Mouse (Mus musculus) monocyte, adult 2 months (primary cell): Measurements from ENCODE around the gene Usp29.

Experiments used
- DNase-seq, 2 experiments: peaks; one replicate each; pipeline ENCODE4 v3.0.0; 2022; ENCODE audit warnings: low spot score in 2 of 2, low read depth in 1 of 2

The Usp29 gene

GRCm38 (mm10) chr7:6730241-6730640 is at the start of gene Usp29, which contains the start of gene Peg3:
Gene Usp29 (plus strand): TSS chr7:6730578.
Gene Peg3 (minus strand): TSS chr7:6730431.
- DNase-seq = no peak

- DNase-seq = no peak
Observed at GRCm38 (mm10) chr7:6685511-6685910, 44.9 kb upstream of the Usp29 start.

GRCm38 (mm10) chr7:6696241-6697045 is 33.9 kb upstream of the Usp29 start, which contains the start of gene Zim1:
Gene Zim1 (minus strand): TSS chr7:6696450.
- no peak for DNase-seq

GRCm38 (mm10) chr7:6699230-6699629 is 31.1 kb upstream of the Usp29 start:
- no peak for DNase-seq

GRCm38 (mm10) chr7:6707416-6708015 is 22.9 kb upstream of the Usp29 start:
- DNase-seq = no peak

- DNase-seq = no peak
Observed at GRCm38 (mm10) chr7:6708451-6709180, 21.8 kb upstream of the Usp29 start.

- DNase-seq = no peak
Observed at GRCm38 (mm10) chr7:6709396-6709795, 21.0 kb upstream of the Usp29 start.

- no peak for DNase-seq
Observed at GRCm38 (mm10) chr7:6727351-6728121, 2.8 kb upstream of the Usp29 start.

- DNase-seq = no peak
Observed at GRCm38 (mm10) chr7:6728263-6728931, 2.0 kb upstream of the Usp29 start.

- no peak for DNase-seq
Observed at GRCm38 (mm10) chr7:6729061-6729817, 1.1 kb upstream of the Usp29 start.

GRCm38 (mm10) chr7:6730801-6731200 is 423 bp downstream of the Usp29 start:
- no peak for DNase-seq

- DNase-seq = no peak
Observed at GRCm38 (mm10) chr7:6731373-6731772, 995 bp downstream of the Usp29 start.

GRCm38 (mm10) chr7:6731930-6732329 is 1.6 kb downstream of the Usp29 start:
- no peak for DNase-seq

GRCm38 (mm10) chr7:6736060-6736459 is 5.7 kb downstream of the Usp29 start:
- DNase-seq = no peak

- no peak for DNase-seq
Observed at GRCm38 (mm10) chr7:6744281-6744904, 14.0 kb downstream of the Usp29 start.

- no peak for DNase-seq
Observed at GRCm38 (mm10) chr7:6749196-6749595, 18.8 kb downstream of the Usp29 start.

GRCm38 (mm10) chr7:6753440-6753839 is 23.1 kb downstream of the Usp29 start:
- no peak for DNase-seq

- DNase-seq = no peak
Observed at GRCm38 (mm10) chr7:6756777-6757291, 26.5 kb downstream of the Usp29 start.

- DNase-seq = no peak
Observed at GRCm38 (mm10) chr7:6759698-6760097, 29.3 kb downstream of the Usp29 start.
